Mouse (Mus musculus): ENCODE results near the gene Lrrc3c.

DNA sequence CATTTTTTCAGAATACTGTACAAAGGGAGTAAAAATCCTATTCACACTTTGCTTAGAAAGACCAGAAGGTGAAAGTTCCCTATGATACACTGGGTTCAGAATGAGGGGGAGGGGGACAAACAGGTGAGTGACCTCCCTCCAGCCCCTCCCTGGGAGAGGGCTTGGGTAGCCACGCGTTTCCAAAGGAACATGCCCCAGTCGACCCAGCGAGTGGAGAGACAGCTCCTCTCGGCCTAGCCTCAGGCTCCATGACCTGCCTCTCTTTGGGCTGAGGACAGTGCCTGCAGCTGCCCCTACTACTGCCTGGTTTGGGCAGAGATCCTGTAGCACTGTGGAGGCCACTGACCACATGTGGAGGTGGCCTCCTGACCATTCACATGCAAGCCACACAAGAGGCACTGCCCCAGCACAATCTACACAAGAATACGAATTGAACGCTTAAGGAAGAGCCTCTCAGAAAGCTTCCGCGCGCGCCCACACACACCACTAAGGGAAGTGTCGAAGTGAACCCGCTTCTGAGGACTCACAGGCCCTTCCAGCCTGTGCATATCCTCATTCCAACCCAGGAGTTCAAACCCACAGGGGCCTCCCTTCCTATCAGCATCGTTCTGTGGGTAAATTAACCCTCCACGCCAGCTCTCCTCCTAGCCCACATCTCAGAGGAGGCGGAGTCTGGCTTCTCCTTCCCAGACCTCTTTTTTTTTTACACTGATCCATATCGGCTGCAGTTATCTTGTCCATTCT, 16.6 kb upstream of the Lrrc3c start:
- TF ChIP-seq GATA1 (IDR thresholded peaks at IDR 0.05; ENCODE audit: low read length): peak; percentile 55
- no peak for TF ChIP-seq TAL1 (IDR thresholded peaks at IDR 0.05; ENCODE audit: low read length)

All from erythroblast, embryonic 14.5 days (primary cell).